Mouse (Mus musculus): Measurements from ENCODE around the gene Ift140.

DNA sequence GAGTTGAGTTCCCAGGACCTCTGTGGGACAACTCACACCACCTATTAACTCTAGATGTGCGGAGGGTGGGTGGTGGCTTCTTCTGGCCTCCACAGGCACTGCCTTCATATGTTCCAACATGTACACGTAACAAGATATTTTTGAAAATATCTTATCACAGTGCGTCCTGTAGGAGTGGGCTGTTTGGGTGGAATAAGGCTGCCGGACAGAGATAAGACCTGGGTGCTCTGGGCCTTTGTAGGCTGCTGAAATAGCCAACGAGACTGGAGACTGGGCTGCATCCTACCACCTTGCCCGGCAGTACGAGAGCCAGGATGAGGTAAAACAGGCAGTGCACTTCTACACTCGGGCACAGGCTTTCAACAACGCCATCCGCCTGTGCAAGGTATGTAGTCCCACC is 73.3 kb downstream of the Ift140 start:
- TF ChIP-seq E2F4 (IDR thresholded peaks at IDR 0.05; ENCODE audit: borderline replicate concordance, low read depth, low read length), result no peak
- TF ChIP-seq CTCF (IDR thresholded peaks at IDR 0.05 in 2 of 3, conservative IDR thresholded peaks at IDR 0.05 in 1 of 3; ENCODE audit: control insufficient read depth in 1 of 3, insufficient read depth in 1 of 3, low read depth in 2 of 3, low read length in 3 of 3, poor library complexity in 1 of 3, severe bottlenecking in 1 of 3), result peak in 1 of 3 experiments; percentile 31; a peak in 2 of 6 replicates
- no peak for TF ChIP-seq UBTF (IDR thresholded peaks at IDR 0.05; ENCODE audit: borderline replicate concordance, insufficient read depth, low read depth, low read length)
- TF ChIP-seq CHD2 (IDR thresholded peaks at IDR 0.05; ENCODE audit: low read length), result no peak
- TF ChIP-seq EP300 (IDR thresholded peaks at IDR 0.05; ENCODE audit: low read depth in 1 of 2, low read length in 2 of 2), result no peak
- TF ChIP-seq POLR2A (IDR thresholded peaks at IDR 0.05; ENCODE audit: control insufficient read depth in 1 of 2, insufficient read depth in 1 of 2, low read depth in 1 of 2, low read length in 2 of 2, poor library complexity in 1 of 2), result no peak
- no peak for TF ChIP-seq MAX (IDR thresholded peaks at IDR 0.05; ENCODE audit: low read length)
- no peak for TF ChIP-seq MAFK (IDR thresholded peaks at IDR 0.05; ENCODE audit: borderline replicate concordance, low read depth, low read length)

Measured in MEL (cell line).